Mouse (Mus musculus) forebrain, embryonic 11.5 days (tissue): ENCODE results near the gene Ccn5. TPM values are rescaled to one million over a fixed set of nuclear protein-coding genes. Genes with fewer than 3 reads are reported as not detected.

Experiments
- ATAC-seq: fragments of 200-750 bp; cut with Nextera tagmentation; replicated peaks from 2 replicates; pipeline ENCODE4 v1.8.0; 2017; ENCODE audit warnings: moderate TSS enrichment; ENCODE audit not compliant: low FRiP score
- DNase-seq: peaks from one replicate; pipeline ENCODE4 v3.0.0-alpha.2; 2017; ENCODE audit warnings: low spot score
- H3K27ac ChIP-seq: fragments of 300-500 bp; sonication (generic); 2 replicates; pipeline ENCODE4 v1.5.1; 2014; ENCODE audit warnings: low read depth, low read length
- H3K27me3 ChIP-seq: fragments of 300-500 bp; sonication (generic); 2 replicates; pipeline ENCODE4 v1.6.1; 2014; ENCODE audit warnings: mild to moderate bottlenecking, low read length, mixed read lengths; ENCODE audit not compliant: control insufficient read depth, insufficient read depth
- H3K36me3 ChIP-seq: fragments of 300-500 bp; sonication (generic); 2 replicates; pipeline ENCODE4 v1.6.1; 2014; ENCODE audit warnings: mild to moderate bottlenecking, low read length, moderate library complexity, mixed read lengths; ENCODE audit not compliant: control insufficient read depth, insufficient read depth
- H3K4me1 ChIP-seq: fragments of 300-500 bp; sonication (generic); replicated peaks from 2 replicates; pipeline ENCODE4 v1.6.1; 2014; ENCODE audit warnings: low read length, mixed read lengths; ENCODE audit not compliant: control insufficient read depth, insufficient read depth
- H3K4me2 ChIP-seq: fragments of 300-500 bp; sonication (generic); 2 replicates; pipeline ENCODE4 v1.6.1; 2014; ENCODE audit warnings: low read depth, mild to moderate bottlenecking, low read length, moderate library complexity, mixed read lengths; ENCODE audit not compliant: severe bottlenecking
- H3K4me3 ChIP-seq: fragments of 300-500 bp; sonication (generic); 2 replicates; pipeline ENCODE4 v1.5.1; 2014; ENCODE audit warnings: low read depth, low read length
- H3K9ac ChIP-seq: fragments of 300-500 bp; sonication (generic); 2 replicates; pipeline ENCODE4 v1.6.1; 2014; ENCODE audit warnings: low read length
- H3K9me3 ChIP-seq: fragments of 300-500 bp; sonication (generic); 2 replicates; pipeline ENCODE4 v1.6.1; 2016; ENCODE audit warnings: low read length, mixed read lengths; ENCODE audit not compliant: control insufficient read depth
- WGBS: fragments of 180-500 bp; shearing (Covaris S2); extraction: QIAGEN DNeasy Blood & Tissue Kit; methylation state at CpG from one replicate; pipeline ENCODE4 v1.1.7; 2014; 5-methylcytosine and 5-hydroxymethylcytosine counted together
- polyA plus RNA-seq: library from polyadenylated mRNA; unstranded; fragments of >200 nt; fragmentation: Nextera tagmentation; extraction: Ambion mirVana; gene quantifications from 2 replicates; pipeline ENCODE4 v1.2.1, GENCODE M21; 2014

The Ccn5 gene
- polyA plus RNA-seq, 1 experiment from 2014 or later = 0.32 TPM

- H3K4me3 ChIP-seq = no peak overlapping the region
- no peaks in the 10 kb centered on the region for H3K36me3 ChIP-seq
- H3K4me1 ChIP-seq = peaks cover 3% of the 10 kb centered on the region; the same call in 1 of the 2 replicates
- no peaks in the 10 kb centered on the region for H3K27me3 ChIP-seq
- DNase-seq (no peak), ATAC-seq (0 out of 2 replicates have a peak, but pooled peaks have one; percentile 51)
- no peak overlapping the region for H3K9ac ChIP-seq
- no peak overlapping the region for H3K4me2 ChIP-seq
- no peaks in the 10 kb centered on the region for H3K9me3 ChIP-seq
- 20% methylated on average over 11 of the region's 11 CpGs for WGBS
- no peak overlapping the region for H3K27ac ChIP-seq
Observed at GRCm38 (mm10) chr2:163823771-163824170, 3.1 kb downstream of the Ccn5 start.

- whole genome bisulfite sequencing = 81% methylated on average over 1 of the region's 1 CpGs
- Histone ChIP-seq H3K27ac (no peak overlapping the region), H3K36me3 (no peaks in the 10 kb centered on the region), H3K9me3 (no peaks in the 10 kb centered on the region), H3K4me2 (no peak overlapping the region), H3K4me1 (peaks cover 3% of the 10 kb centered on the region; the same call in 1 of the 2 replicates), H3K9ac (no peak overlapping the region), H3K27me3 (no peaks in the 10 kb centered on the region), H3K4me3 (no peak overlapping the region)
- ATAC-seq = no peak
- DNase-seq = no peak
Observed at GRCm38 (mm10) chr2:163825861-163826260, 5.2 kb downstream of the Ccn5 start.

- WGBS = 86% methylated on average over 5 of the region's 5 CpGs
- Histone ChIP-seq H3K9me3 (no peaks in the 10 kb centered on the region), H3K36me3 (no peaks in the 10 kb centered on the region), H3K4me3 (no peak overlapping the region), H3K9ac (no peak overlapping the region), H3K4me1 (peaks cover 3% of the 10 kb centered on the region; the same call in 1 of the 2 replicates), H3K27me3 (no peaks in the 10 kb centered on the region), H3K27ac (no peak overlapping the region), H3K4me2 (no peak overlapping the region)
- no peak for DNase-seq
- no peak for ATAC-seq
Observed at GRCm38 (mm10) chr2:163826494-163826893, 5.8 kb downstream of the Ccn5 start.

- H3K27ac ChIP-seq = no peak overlapping the region
- WGBS = 52% methylated on average over 1 of the region's 1 CpGs
- no peaks in the 10 kb centered on the region for H3K9me3 ChIP-seq
- DNase-seq = no peak
- no peaks in the 10 kb centered on the region for H3K36me3 ChIP-seq
- H3K4me3 ChIP-seq = no peak overlapping the region
- no peak overlapping the region for H3K9ac ChIP-seq
- H3K27me3 ChIP-seq = no peaks in the 10 kb centered on the region
- H3K4me1 ChIP-seq = no peaks in the 10 kb centered on the region
- no peak overlapping the region for H3K4me2 ChIP-seq
- ATAC-seq = no peak
Observed at GRCm38 (mm10) chr2:163831163-163831562, 10.5 kb downstream of the Ccn5 start.

- Histone ChIP-seq H3K27ac (no peak overlapping the region), H3K9ac (no peak overlapping the region), H3K4me2 (no peak overlapping the region), H3K9me3 (no peaks in the 10 kb centered on the region), H3K4me1 (no peaks in the 10 kb centered on the region), H3K36me3 (no peaks in the 10 kb centered on the region), H3K27me3 (no peaks in the 10 kb centered on the region), H3K4me3 (no peak overlapping the region)
- 38% methylated on average over 9 of the region's 9 CpGs for WGBS
- DNase-seq (peak; percentile 86), ATAC-seq (no peak)
Observed at GRCm38 (mm10) chr2:163838043-163838442, 17.4 kb downstream of the Ccn5 start.

GRCm38 (mm10) chr2:163839519-163839918 is 18.9 kb downstream of the Ccn5 start:
- no peak overlapping the region for H3K4me2 ChIP-seq
- H3K4me3 ChIP-seq = no peak overlapping the region
- DNase-seq (no peak), ATAC-seq (no peak)
- H3K36me3 ChIP-seq = no peaks in the 10 kb centered on the region
- no peaks in the 10 kb centered on the region for H3K4me1 ChIP-seq
- H3K9me3 ChIP-seq = no peaks in the 10 kb centered on the region
- H3K27me3 ChIP-seq = no peaks in the 10 kb centered on the region
- no peak overlapping the region for H3K9ac ChIP-seq
- no peak overlapping the region for H3K27ac ChIP-seq
- WGBS = 52% methylated on average over 6 of the region's 6 CpGs

GRCm38 (mm10) chr2:163842043-163842442 is 21.4 kb downstream of the Ccn5 start:
- Histone ChIP-seq H3K4me1 (no peaks in the 10 kb centered on the region), H3K27ac (no peak overlapping the region), H3K4me3 (no peak overlapping the region), H3K36me3 (no peaks in the 10 kb centered on the region), H3K9me3 (no peaks in the 10 kb centered on the region), H3K4me2 (no peak overlapping the region), H3K9ac (no peak overlapping the region), H3K27me3 (no peaks in the 10 kb centered on the region)
- ATAC-seq = no peak
- 83% methylated on average over 4 of the region's 4 CpGs for WGBS
- no peak for DNase-seq

GRCm38 (mm10) chr2:163853461-163853901 is 32.8 kb downstream of the Ccn5 start, which contains the start of gene Kcnk15:
Kcnk15 (plus strand) TSS chr2:163853651.
- Histone ChIP-seq H3K4me1 (peaks cover 2% of the 10 kb centered on the region; the same call in 1 of the 2 replicates), H3K27me3 (peaks cover 50% of the 10 kb centered on the region)

GRCm38 (mm10) chr2:163857233-163857632 is 36.6 kb downstream of the Ccn5 start:
- WGBS = 83% methylated on average over 6 of the region's 6 CpGs
- ATAC-seq (no peak), DNase-seq (no peak)
- Histone ChIP-seq H3K4me1 (peaks cover 4% of the 10 kb centered on the region; the same call in 1 of the 2 replicates), H3K27ac (no peak overlapping the region), H3K4me3 (no peak overlapping the region), H3K9ac (no peak overlapping the region), H3K9me3 (no peaks in the 10 kb centered on the region), H3K27me3 (peaks cover 44% of the 10 kb centered on the region), H3K36me3 (no peaks in the 10 kb centered on the region), H3K4me2 (no peak overlapping the region)

More at GRCm38 (mm10) chr2:163853461-163853901, 32.8 kb downstream of the Ccn5 start, which contains the start of gene Kcnk15:
- WGBS = 2% methylated on average over 38 of the region's 38 CpGs
- peak within 1 kb of the TSS; percentile 14; the same call in 1 of the 2 replicates for H3K4me3 ChIP-seq
- H3K9me3 ChIP-seq = no peaks in the 10 kb centered on the region
- peak within 1 kb of the TSS; percentile 15; the same call in 1 of the 2 replicates for H3K4me2 ChIP-seq
- H3K27ac ChIP-seq = no peak within 1 kb of the TSS
- ATAC-seq = no peak
- no peaks in the 10 kb centered on the region for H3K36me3 ChIP-seq
- H3K9ac ChIP-seq = no peak within 1 kb of the TSS
- peak; percentile 60 for DNase-seq
